Mouse (Mus musculus) liver, adult 2 months (tissue): ENCODE data around the gene Tmem37.

Experiments
- CTCF ChIP-seq: fragments of 200-500 bp; IDR thresholded peaks from 2 replicates; pipeline ENCODE4 v1.5.1; 2011; ENCODE audit warnings: low read depth, low read length, control low read depth
- POLR2A ChIP-seq: fragments of 200-500 bp; IDR thresholded peaks from 2 replicates; pipeline ENCODE4 v1.6.1; 2011; ENCODE audit warnings: low read length, control low read depth; ENCODE audit not compliant: insufficient read depth; ENCODE audit errors: extremely low read depth

DNA sequence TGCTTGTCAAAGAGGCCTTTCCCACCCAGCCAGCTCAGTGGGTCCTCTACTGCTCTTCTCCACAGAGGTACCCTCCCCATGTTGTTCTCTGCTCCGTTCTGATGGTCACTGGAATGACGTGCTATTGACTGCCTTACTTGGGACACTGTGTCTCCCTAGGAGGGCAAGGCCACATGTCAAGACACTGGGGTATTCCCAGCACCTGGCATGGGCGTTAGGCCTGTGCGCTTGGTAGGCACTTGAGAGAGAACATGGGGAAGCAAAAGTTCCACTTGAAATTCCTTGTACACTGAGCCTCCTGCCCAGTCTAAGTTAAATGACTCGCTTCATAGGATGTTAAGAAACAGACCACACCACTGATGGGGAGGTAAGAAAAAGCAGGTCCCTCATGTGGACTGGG is 4.8 kb downstream of the Tmem37 start:
- no peak for TF ChIP-seq POLR2A
- TF ChIP-seq CTCF, result no peak
